Mouse (Mus musculus) c-Kit-positive CD71-positive TER-119-positive erythroid progenitor cells, embryonic 14.5 days (primary cell): Measurements from ENCODE around the gene Dock2.

Experiments used
- DNase-seq: peaks from one replicate; pipeline ENCODE4 v3.0.0-alpha.2; 2013; ENCODE audit warnings: low spot score

The Dock2 gene

GRCm38 (mm10) chr11:34769396-34769795 is 14.3 kb downstream of the Dock2 start:
- DNase-seq = no peak

DNA sequence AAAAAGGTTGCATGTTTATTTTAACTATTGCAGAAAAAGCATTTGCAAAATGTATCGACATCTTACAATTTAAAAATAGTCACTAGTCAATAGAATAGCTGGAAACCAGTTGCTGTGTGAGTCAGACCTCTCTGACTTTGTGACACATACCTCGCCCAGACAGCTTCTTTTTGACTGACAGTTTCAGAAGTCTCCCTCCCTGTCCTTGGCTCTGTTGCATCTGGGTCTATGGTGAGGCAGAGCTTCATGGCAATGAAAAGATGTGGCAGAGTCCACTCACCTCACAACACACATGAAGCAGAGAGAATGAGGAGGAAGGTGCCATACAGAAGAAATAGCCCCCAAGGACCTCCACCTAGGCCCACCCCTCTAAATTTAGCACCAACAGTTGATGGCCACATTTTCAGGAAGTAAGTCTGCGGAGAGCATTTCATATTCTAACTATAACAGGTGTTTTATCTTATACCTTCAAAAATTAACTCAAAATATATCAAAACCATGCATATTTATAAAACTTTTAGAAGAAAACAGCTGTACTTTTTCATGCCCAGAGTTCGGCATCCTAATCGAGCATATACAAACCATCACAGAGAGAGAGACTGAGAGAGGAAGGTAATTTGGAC is 19.8 kb downstream of the Dock2 start:
- DNase-seq = no peak

- no peak for DNase-seq
Measured at GRCm38 (mm10) chr11:34762570-34763127, 21.0 kb downstream of the Dock2 start.

DNA sequence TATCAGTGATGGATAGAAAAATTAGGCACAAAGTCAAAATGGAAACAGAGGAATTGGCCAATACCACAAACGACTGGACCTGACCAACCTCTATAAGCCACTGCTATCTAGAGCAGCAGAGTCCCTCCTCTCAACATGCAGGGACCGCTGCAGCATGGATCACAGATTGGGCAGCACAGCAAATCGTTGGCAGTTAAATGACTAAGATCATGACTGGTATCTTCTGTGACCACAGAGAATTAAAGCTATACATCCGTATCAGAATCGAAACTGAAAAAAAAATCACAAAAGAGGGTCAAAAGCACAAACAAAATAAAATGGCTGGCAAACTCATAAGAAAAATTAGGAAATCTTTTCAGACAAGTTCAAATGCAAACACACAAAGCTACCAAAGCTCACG is 21.6 kb downstream of the Dock2 start:
- DNase-seq = no peak

DNA sequence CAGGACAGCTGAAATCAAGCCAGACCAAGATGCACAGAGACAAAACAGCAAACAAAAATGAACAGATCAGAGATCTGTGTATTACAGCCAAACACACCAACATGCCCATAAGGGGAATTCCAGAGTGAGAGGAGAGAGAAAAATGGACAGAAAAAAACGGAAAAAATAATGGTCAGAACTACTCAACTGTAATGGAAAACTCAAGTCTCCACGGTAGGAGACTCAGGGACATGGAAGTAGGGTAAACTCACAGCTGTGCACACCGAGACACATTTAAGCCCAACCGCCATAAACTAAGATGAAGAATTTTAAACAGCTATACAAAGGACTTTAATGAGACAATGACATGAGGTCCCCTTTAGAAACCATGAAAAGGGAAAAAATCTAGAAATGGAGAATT is 24.1 kb downstream of the Dock2 start:
- no peak for DNase-seq

GRCm38 (mm10) chr11:34741081-34741480 is 42.6 kb downstream of the Dock2 start:
- DNase-seq = no peak

- no peak for DNase-seq
Measured at GRCm38 (mm10) chr11:34739816-34740215, 43.9 kb downstream of the Dock2 start.

DNA sequence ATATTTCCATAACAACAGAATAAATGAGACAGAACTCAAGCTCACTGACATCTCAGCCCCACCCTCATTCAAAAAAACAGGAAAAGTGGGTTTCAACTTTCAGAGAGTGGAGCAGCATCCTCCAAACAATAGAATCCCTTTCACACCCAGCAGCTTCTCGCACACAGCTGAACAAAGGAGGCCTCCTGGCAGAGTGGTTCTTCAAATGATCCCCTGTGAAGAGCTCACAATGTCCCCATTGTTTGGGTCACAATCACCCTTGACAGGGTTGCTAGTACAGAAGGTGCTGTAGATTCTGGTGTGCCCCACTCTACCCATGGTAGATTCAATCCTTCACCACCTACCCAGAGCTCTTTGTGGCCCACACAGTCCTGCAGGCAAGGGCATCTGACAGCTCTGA is 44.7 kb downstream of the Dock2 start:
- DNase-seq = no peak

DNA sequence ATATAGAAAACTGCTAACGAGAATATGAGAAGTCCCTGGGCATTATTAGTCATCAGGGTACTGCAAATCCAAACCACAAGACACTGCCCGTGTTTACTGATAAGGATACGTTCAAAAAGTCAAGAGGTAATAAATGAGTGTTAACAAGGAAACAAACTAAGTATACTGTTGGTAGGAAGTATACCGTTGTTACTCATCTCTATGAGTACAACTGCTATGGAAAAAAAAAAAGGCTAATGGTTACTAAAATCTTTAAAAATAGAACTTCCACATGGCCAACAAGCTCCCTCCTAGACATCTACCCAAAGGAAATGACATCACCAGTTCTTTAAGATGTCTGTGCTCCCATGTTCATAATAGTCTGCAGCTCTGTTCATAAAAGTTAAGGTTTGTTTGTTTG is 46.5 kb downstream of the Dock2 start:
- DNase-seq = no peak

DNA sequence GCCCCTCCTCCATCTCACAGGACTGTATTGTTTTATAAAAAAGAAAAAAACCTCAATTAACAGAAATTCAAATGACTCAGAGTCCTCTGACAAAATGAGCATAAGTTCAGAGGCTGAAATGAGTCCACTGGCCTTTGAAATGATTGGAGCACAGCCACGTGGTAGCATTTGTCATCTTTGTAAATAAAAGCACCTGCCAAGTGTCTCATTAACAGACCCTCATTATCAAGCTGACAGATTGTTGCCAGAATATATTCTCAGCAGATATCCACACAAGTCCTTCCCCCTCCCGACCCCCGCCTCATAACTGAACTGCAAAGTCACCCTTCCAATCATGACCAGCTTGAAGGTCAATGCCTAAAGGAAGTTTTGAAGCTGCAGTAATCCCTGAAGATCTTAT is 49.7 kb downstream of the Dock2 start:
- DNase-seq = no peak

DNA sequence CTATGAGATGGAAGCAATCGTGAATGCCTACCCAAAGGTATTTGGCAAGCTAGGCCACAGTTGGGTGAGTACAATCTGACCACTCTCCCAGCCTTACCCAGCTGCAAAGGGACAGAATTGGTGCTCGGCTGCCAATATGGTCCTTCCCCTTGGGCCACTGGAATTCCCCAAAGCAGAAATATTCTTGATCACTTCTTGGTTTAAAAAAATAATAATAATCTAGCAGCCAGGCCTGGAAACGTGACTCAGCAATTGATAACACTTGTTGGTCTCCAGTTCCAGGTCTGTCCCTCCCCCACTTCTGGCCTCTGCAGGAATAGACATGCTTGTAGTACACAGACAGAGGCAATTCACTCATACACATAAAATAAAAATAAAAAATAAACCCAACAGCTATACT is 56.2 kb downstream of the Dock2 start:
- no peak for DNase-seq

- no peak for DNase-seq
Measured at GRCm38 (mm10) chr11:34726699-34727347, 56.9 kb downstream of the Dock2 start.

DNA sequence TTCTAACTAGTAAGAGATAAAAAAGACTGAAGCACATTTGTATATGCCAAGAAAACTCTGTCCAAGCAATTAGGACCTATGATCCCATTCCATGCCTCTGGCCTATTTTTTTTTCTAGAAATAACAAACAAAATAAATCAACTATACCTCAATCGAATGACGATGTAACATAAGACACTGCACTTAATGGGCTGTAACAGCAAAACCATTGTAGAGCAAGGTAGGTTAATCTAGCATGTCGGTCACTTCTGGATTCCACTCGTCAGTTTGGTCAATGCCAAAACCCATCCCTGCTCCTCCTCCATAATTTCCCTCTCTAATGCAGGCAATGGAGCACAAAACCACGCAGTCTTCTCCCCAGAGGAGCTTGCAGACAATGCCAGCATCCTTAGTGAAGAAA is 70.3 kb downstream of the Dock2 start:
- no peak for DNase-seq

GRCm38 (mm10) chr11:34708278-34708677 is 75.4 kb downstream of the Dock2 start:
- no peak for DNase-seq

DNA sequence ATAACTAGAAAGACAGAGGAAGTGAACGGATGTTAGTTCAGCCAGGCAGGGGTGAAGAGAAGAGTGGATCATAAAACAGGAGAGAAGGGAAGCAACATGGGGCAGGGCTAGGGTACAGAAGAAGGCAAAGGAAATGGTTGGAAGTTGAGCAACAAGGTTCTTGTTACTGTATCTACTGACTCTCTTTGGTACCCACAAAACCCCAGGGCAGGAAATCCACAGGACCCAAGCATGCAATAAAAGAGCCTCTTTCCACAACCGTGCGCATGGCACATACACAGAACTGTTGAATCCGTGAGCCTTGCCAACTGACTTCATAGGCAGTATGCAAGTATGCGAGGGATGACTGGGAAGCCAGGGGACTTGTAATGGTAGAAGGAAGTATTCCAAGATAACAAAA is 76.3 kb downstream of the Dock2 start:
- DNase-seq = no peak

- DNase-seq = no peak
Measured at GRCm38 (mm10) chr11:34705108-34705446, 78.6 kb downstream of the Dock2 start.

DNA sequence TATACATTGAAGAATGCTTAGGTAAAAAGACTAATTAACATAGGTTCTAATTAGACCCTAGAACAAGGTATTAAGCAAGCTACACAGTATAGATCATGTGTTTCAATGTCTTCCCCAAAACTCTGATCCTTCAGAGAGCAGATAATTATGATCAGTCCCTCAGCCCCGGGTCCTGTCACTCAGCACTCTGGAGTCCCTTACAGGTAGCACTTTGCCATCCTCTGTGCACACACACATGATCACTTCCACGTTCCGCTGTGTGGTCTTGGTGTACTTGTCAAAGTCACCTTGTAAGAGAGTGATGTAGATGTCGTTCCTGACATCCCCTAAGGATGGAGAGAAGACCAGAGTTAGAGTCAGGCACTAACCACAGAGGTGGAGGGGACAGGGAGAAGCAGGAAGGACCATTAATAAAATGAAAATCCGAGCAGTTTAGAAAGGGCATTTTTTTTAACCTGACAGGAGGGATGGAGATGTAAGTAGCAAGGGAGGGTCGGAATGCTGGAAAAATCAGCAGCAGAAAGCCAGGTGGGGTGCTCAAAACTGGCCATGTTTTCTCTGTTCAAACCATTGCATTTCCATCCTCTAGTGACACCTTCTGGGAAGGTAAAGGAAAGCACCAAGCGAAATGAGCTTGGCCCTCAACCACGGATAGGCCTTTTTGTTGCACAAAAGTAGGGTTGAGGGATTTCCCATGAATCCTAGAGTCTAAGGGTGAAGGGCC is 79.1 kb downstream of the Dock2 start:
- DNase-seq = no peak

DNA sequence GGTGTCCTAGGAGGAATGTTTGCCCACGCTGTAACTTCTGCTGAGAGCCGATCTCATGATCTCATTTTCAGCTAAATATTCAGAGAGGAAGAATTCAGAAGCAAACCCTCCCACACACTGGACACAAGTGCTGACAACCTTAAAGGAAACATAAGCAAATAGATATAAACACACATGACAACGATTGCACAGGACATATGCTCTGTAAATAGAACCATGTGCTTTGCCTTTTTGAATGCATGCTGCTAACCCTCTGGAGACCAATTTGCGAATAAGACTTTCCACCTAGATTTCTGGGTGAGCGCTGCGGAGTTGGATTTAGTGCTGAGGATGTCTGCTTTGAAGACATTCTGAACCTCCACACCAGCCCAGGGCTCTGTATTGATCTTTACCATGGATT is 79.8 kb downstream of the Dock2 start:
- DNase-seq = no peak

DNA sequence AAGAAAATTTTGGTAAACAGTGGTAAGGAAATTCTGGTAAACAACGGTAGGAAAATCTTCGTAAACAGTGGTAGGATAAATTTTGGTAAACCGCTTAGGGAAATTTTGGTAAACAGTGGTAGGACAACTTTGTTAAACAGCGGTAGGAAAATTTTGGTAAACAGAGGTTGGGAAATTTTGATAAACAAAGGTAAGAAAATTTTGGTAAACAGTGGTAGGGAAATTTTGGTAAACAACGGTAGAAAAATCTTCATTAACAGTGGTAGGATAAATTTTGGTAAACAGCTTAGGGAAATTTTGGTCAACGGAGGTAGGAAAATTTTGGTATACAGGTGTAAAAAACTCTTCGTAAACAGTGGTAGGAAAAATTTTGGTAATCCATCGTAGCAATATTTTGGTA is 101.9 kb downstream of the Dock2 start:
- peak; percentile 40 for DNase-seq

DNA sequence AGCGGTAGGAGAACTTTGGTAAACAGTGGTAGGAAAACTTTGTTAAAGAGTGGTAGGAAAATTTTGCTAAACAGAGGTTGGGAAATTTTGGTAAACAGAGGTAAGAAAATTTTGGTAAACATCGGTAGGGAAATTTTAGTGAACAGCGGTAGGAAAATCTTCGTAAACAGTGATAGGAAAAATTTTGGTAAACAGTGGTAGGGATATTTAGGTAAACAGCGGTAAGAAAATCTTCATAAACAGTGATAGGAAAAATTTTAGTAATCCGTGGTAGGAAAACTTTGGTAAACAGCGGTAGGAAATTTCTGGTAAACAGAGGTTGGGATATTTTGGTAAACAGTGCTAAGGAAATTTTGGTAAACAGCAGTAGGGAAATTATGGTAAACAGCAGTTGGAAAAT is 239.1 kb downstream of the Dock2 start:
- DNase-seq = peak; percentile 13

DNA sequence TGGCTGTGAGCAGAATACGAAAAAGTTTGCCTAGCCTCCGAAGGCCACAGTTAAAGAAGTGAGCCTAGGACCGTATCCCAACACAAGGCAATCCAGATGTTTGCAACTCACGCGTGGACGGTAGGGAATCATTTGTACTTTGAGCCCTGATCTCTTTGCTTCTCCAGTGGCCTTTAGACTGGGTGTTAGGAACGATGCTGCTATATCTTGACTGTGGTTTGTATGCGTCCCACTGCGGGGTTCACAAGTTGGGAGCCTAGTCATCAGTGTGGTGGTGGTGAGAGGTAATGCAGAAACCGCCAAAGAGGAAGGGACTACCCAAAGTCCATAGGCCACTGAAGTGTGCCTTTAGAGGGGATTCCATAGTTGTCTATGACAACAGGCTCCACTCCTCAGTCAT is 251.6 kb downstream of the Dock2 start:
- DNase-seq = no peak

GRCm38 (mm10) chr11:34530971-34531370 is 252.7 kb downstream of the Dock2 start:
- DNase-seq = no peak

- DNase-seq = no peak
Measured at GRCm38 (mm10) chr11:34528006-34528405, 255.7 kb downstream of the Dock2 start.
